Mouse (Mus musculus): Measurements from ENCODE around the gene Rpl38. TPM values are rescaled to one million over a fixed set of nuclear protein-coding genes. Genes with fewer than 3 reads are reported as not detected.

Gene Rpl38
- polyA plus RNA-seq, 1 experiment: 2,044 TPM

GRCm38 (mm10) chr11:114641136-114641535 is 27.2 kb upstream of the Rpl38 start:
- Histone ChIP-seq H3K9me3 (replicated peaks; ENCODE audit: control insufficient read depth, insufficient read depth, low read length, poor library complexity, severe bottlenecking) (no peaks in the 10 kb centered on the region), H3K27ac (ENCODE audit: insufficient read depth, low read length) (0 out of 2 replicates have a peak overlapping the region, but pooled peaks have one; percentile 19), H3K4me3 (ENCODE audit: low read depth, low read length) (no peak overlapping the region), H3K9ac (ENCODE audit: low read depth, poor library complexity, severe bottlenecking) (no peak overlapping the region), H3K36me3 (ENCODE audit: control insufficient read depth, insufficient read depth, low read length, poor library complexity, severe bottlenecking) (no peaks in the 10 kb centered on the region), H3K4me1 (ENCODE audit: control insufficient read depth, insufficient read depth, low read length) (peaks cover 3% of the 10 kb centered on the region), H3K27me3 (ENCODE audit: control insufficient read depth, insufficient read depth, low read length, poor library complexity, severe bottlenecking) (no peaks in the 10 kb centered on the region)
- no peak for TF ChIP-seq EP300 (IDR thresholded peaks at IDR 0.05; ENCODE audit: insufficient read depth, low read depth, low read length)
- TF ChIP-seq CTCF (IDR thresholded peaks at IDR 0.05; ENCODE audit: low read depth, low read length): no peak
- TF ChIP-seq POLR2A (IDR thresholded peaks at IDR 0.05; ENCODE audit: insufficient read depth, low read length): no peak

- TF ChIP-seq CTCF (IDR thresholded peaks at IDR 0.05; ENCODE audit: low read depth, low read length) (no peak), POLR2A (IDR thresholded peaks at IDR 0.05; ENCODE audit: insufficient read depth, low read length) (peak; percentile 89)
- H3K27ac ChIP-seq (ENCODE audit: insufficient read depth, low read length): peak overlapping the region; percentile 37
- H3K4me1 ChIP-seq (ENCODE audit: control insufficient read depth, insufficient read depth, low read length): peaks cover 3% of the 10 kb centered on the region
- H3K9me3 ChIP-seq (replicated peaks; ENCODE audit: control insufficient read depth, insufficient read depth, low read length, poor library complexity, severe bottlenecking): 0 out of 2 replicates have a peak, but pooled peaks cover 3% of the 10 kb centered on the region
- H3K4me3 ChIP-seq (ENCODE audit: low read depth, low read length): peak overlapping the region; percentile 41
- H3K9ac ChIP-seq (ENCODE audit: low read depth, poor library complexity, severe bottlenecking): no peak overlapping the region
- no peaks in the 10 kb centered on the region for H3K27me3 ChIP-seq (ENCODE audit: control insufficient read depth, insufficient read depth, low read length, poor library complexity, severe bottlenecking)
- no peaks in the 10 kb centered on the region for H3K36me3 ChIP-seq (ENCODE audit: control insufficient read depth, insufficient read depth, low read length, poor library complexity, severe bottlenecking)
Measured at GRCm38 (mm10) chr11:114642184-114642583, 26.1 kb upstream of the Rpl38 start.

- Histone ChIP-seq H3K4me1 (ENCODE audit: control insufficient read depth, insufficient read depth, low read length) (peaks cover 3% of the 10 kb centered on the region), H3K27me3 (ENCODE audit: control insufficient read depth, insufficient read depth, low read length, poor library complexity, severe bottlenecking) (no peaks in the 10 kb centered on the region), H3K36me3 (ENCODE audit: control insufficient read depth, insufficient read depth, low read length, poor library complexity, severe bottlenecking) (no peaks in the 10 kb centered on the region), H3K27ac (ENCODE audit: insufficient read depth, low read length) (no peak overlapping the region), H3K9me3 (replicated peaks; ENCODE audit: control insufficient read depth, insufficient read depth, low read length, poor library complexity, severe bottlenecking) (0 out of 2 replicates have a peak, but pooled peaks cover 3% of the 10 kb centered on the region), H3K4me3 (ENCODE audit: low read depth, low read length) (no peak overlapping the region), H3K9ac (ENCODE audit: low read depth, poor library complexity, severe bottlenecking) (no peak overlapping the region)
- TF ChIP-seq POLR2A (IDR thresholded peaks at IDR 0.05; ENCODE audit: insufficient read depth, low read length) (no peak), EP300 (IDR thresholded peaks at IDR 0.05; ENCODE audit: insufficient read depth, low read depth, low read length) (no peak), CTCF (IDR thresholded peaks at IDR 0.05; ENCODE audit: low read depth, low read length) (no peak)
Measured at GRCm38 (mm10) chr11:114642926-114643325, 25.4 kb upstream of the Rpl38 start.

GRCm38 (mm10) chr11:114644122-114644521 is 24.2 kb upstream of the Rpl38 start:
- H3K9me3 ChIP-seq (replicated peaks; ENCODE audit: control insufficient read depth, insufficient read depth, low read length, poor library complexity, severe bottlenecking): 0 out of 2 replicates have a peak, but pooled peaks cover 3% of the 10 kb centered on the region
- no peaks in the 10 kb centered on the region for H3K36me3 ChIP-seq (ENCODE audit: control insufficient read depth, insufficient read depth, low read length, poor library complexity, severe bottlenecking)
- H3K27me3 ChIP-seq (ENCODE audit: control insufficient read depth, insufficient read depth, low read length, poor library complexity, severe bottlenecking): no peaks in the 10 kb centered on the region
- no peak overlapping the region for H3K27ac ChIP-seq (ENCODE audit: insufficient read depth, low read length)
- TF ChIP-seq CTCF (IDR thresholded peaks at IDR 0.05; ENCODE audit: low read depth, low read length) (peak; percentile 65), POLR2A (IDR thresholded peaks at IDR 0.05; ENCODE audit: insufficient read depth, low read length) (no peak)
- H3K9ac ChIP-seq (ENCODE audit: low read depth, poor library complexity, severe bottlenecking): no peak overlapping the region
- H3K4me1 ChIP-seq (ENCODE audit: control insufficient read depth, insufficient read depth, low read length): peaks cover 3% of the 10 kb centered on the region
- H3K4me3 ChIP-seq (ENCODE audit: low read depth, low read length): no peak overlapping the region

GRCm38 (mm10) chr11:114649510-114649909 is 18.8 kb upstream of the Rpl38 start:
- Histone ChIP-seq H3K9ac (ENCODE audit: low read depth, poor library complexity, severe bottlenecking) (no peak overlapping the region), H3K9me3 (replicated peaks; ENCODE audit: control insufficient read depth, insufficient read depth, low read length, poor library complexity, severe bottlenecking) (0 out of 2 replicates have a peak, but pooled peaks cover 3% of the 10 kb centered on the region), H3K36me3 (ENCODE audit: control insufficient read depth, insufficient read depth, low read length, poor library complexity, severe bottlenecking) (no peaks in the 10 kb centered on the region), H3K4me1 (ENCODE audit: control insufficient read depth, insufficient read depth, low read length) (no peaks in the 10 kb centered on the region), H3K4me3 (ENCODE audit: low read depth, low read length) (no peak overlapping the region), H3K27ac (ENCODE audit: insufficient read depth, low read length) (no peak overlapping the region), H3K27me3 (ENCODE audit: control insufficient read depth, insufficient read depth, low read length, poor library complexity, severe bottlenecking) (no peaks in the 10 kb centered on the region)
- no peak for TF ChIP-seq POLR2A (IDR thresholded peaks at IDR 0.05; ENCODE audit: insufficient read depth, low read length)
- peak; percentile 55 for TF ChIP-seq CTCF (IDR thresholded peaks at IDR 0.05; ENCODE audit: low read depth, low read length)
- no peak for TF ChIP-seq EP300 (IDR thresholded peaks at IDR 0.05; ENCODE audit: insufficient read depth, low read depth, low read length)

- H3K36me3 ChIP-seq (ENCODE audit: control insufficient read depth, insufficient read depth, low read length, poor library complexity, severe bottlenecking): no peaks in the 10 kb centered on the region
- TF ChIP-seq EP300 (IDR thresholded peaks at IDR 0.05; ENCODE audit: insufficient read depth, low read depth, low read length): no peak
- TF ChIP-seq POLR2A (IDR thresholded peaks at IDR 0.05; ENCODE audit: insufficient read depth, low read length): no peak
- TF ChIP-seq CTCF (IDR thresholded peaks at IDR 0.05; ENCODE audit: low read depth, low read length): no peak
Measured at GRCm38 (mm10) chr11:114652531-114652930, 15.8 kb upstream of the Rpl38 start.

More at GRCm38 (mm10) chr11:114652531-114652930, 15.8 kb upstream of the Rpl38 start:
- no peaks in the 10 kb centered on the region for H3K9me3 ChIP-seq (replicated peaks; ENCODE audit: control insufficient read depth, insufficient read depth, low read length, poor library complexity, severe bottlenecking)
- no peaks in the 10 kb centered on the region for H3K27me3 ChIP-seq (ENCODE audit: control insufficient read depth, insufficient read depth, low read length, poor library complexity, severe bottlenecking)
- no peak overlapping the region for H3K27ac ChIP-seq (ENCODE audit: insufficient read depth, low read length)
- no peak overlapping the region for H3K4me3 ChIP-seq (ENCODE audit: low read depth, low read length)
- no peaks in the 10 kb centered on the region for H3K4me1 ChIP-seq (ENCODE audit: control insufficient read depth, insufficient read depth, low read length)
- no peak overlapping the region for H3K9ac ChIP-seq (ENCODE audit: low read depth, poor library complexity, severe bottlenecking)
